Mouse (Mus musculus) cerebellum, adult 18-20 months (tissue): ENCODE data around the gene Aebp2.

Experiments used
- DNase-seq, 2 experiments: peaks; one replicate each; pipeline ENCODE4 v3.0.0; 2021

The Aebp2 gene

GRCm38 (mm10) chr6:140705132-140705531, 82.7 kb downstream of the Aebp2 start:
- no peak for DNase-seq

GRCm38 (mm10) chr6:140706056-140706455, 83.6 kb downstream of the Aebp2 start:
- DNase-seq: no peak

- no peak for DNase-seq
These were observed 85.6 kb downstream of the Aebp2 start for GRCm38 (mm10) chr6:140708059-140708458.

GRCm38 (mm10) chr6:140709415-140710107, 87.1 kb downstream of the Aebp2 start:
- no peak for DNase-seq

- peak; percentile 76 to 84 for DNase-seq
These were observed 90.3 kb downstream of the Aebp2 start for GRCm38 (mm10) chr6:140712754-140713153.

GRCm38 (mm10) chr6:140714905-140715365, 92.5 kb downstream of the Aebp2 start:
- DNase-seq: peak; percentile 74 to 85

- no peak for DNase-seq
These were observed 99.6 kb downstream of the Aebp2 start for GRCm38 (mm10) chr6:140722058-140722457.
